Mouse (Mus musculus) C2C12 (cell line): ENCODE results near the gene Tpk1. TPM values are rescaled to one million over a fixed set of nuclear protein-coding genes. Genes with fewer than 3 reads are reported as not detected.

Experiments used
- H3K27me3 ChIP-seq: one replicate; pipeline ENCODE4 v1.6.1; 2011; ENCODE audit not compliant: control insufficient read depth, insufficient read depth, insufficient read length
- H3K36me3 ChIP-seq: one replicate; pipeline ENCODE4 v1.6.1; 2011; ENCODE audit not compliant: control insufficient read depth, insufficient read depth
- H3K4me3 ChIP-seq: one replicate; pipeline ENCODE4 v1.5.1; 2011; ENCODE audit warnings: mild to moderate bottlenecking, control low read depth; ENCODE audit not compliant: poor library complexity, insufficient read depth, severe bottlenecking
- H3K79me2 ChIP-seq: one replicate; pipeline ENCODE4 v1.6.1; 2011; ENCODE audit not compliant: control insufficient read depth, insufficient read depth
- H3K79me3 ChIP-seq: one replicate; pipeline ENCODE4 v1.6.1; 2011; ENCODE audit warnings: low read depth, control low read depth
- H3ac ChIP-seq: one replicate; pipeline ENCODE3; 2011; ENCODE audit warnings: low read depth; ENCODE audit not compliant: control insufficient read depth, insufficient read length
- CEBPB ChIP-seq: IDR thresholded peaks from one replicate; pipeline ENCODE4 v1.6.1; 2011; ENCODE audit warnings: low read depth, mild to moderate bottlenecking, control low read depth, moderate library complexity
- CTCF ChIP-seq: IDR thresholded peaks from one replicate; pipeline ENCODE4 v1.5.1; 2011; ENCODE audit not compliant: control insufficient read depth, insufficient read depth, insufficient read length
- FOSL1 ChIP-seq: IDR thresholded peaks from one replicate; pipeline ENCODE4 v1.8.0; 2011; ENCODE audit warnings: mild to moderate bottlenecking, low read length; ENCODE audit not compliant: poor library complexity, insufficient read depth, severe bottlenecking
- MAX ChIP-seq: IDR thresholded peaks from one replicate; pipeline ENCODE4 v1.6.1; 2011; ENCODE audit warnings: mild to moderate bottlenecking, control low read depth
- MYOD1 ChIP-seq: IDR thresholded peaks from one replicate; pipeline ENCODE4 v1.6.1; 2011; ENCODE audit warnings: low read depth; ENCODE audit not compliant: control insufficient read depth, insufficient read length
- MYOG ChIP-seq: IDR thresholded peaks from one replicate; pipeline ENCODE4 v1.6.1; 2011; ENCODE audit not compliant: control insufficient read depth, insufficient read length; ENCODE audit errors: extremely low read depth
- USF1 ChIP-seq: IDR thresholded peaks from one replicate; pipeline ENCODE4 v1.6.1; 2011; ENCODE audit warnings: low read depth, mild to moderate bottlenecking, control low read depth, moderate library complexity
- polyA plus RNA-seq: library from polyadenylated mRNA; unstranded; fragments of >200 nt; fragmentation: generic; extraction: Trizol; gene quantifications from one replicate; pipeline ENCODE4 v1.2.1, GENCODE M21; 2012; ENCODE audit warnings: missing spikeins

The Tpk1 gene
- polyA plus RNA-seq, 1 experiment = 0.82 TPM

DNA sequence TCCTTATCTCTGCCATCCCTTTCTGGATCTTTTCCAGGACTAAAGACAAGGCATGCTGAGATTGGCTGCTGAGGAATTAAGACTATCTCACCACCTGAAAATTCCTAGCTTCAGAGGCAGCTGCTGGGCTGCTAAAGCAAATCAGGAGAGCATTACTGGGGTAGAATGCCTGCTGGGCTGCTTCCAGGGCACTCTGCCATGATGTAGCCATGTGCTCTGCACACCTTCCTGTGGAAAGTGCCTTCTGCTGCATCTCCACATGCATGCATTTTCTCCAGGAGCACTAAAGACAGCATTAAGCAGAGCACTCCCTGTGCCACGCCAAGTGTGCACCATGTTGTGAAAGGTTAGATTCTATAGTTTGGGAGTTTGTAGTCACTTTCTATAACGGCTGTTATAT is 16.6 kb downstream of the Tpk1 start:
- H3K27me3 ChIP-seq = no peaks in the 10 kb centered on the region
- H3K36me3 ChIP-seq = no peaks in the 10 kb centered on the region
- no peaks in the 10 kb centered on the region for H3K79me3 ChIP-seq
- no peaks in the 10 kb centered on the region for H3K79me2 ChIP-seq
- no peak overlapping the region for H3ac ChIP-seq
- TF ChIP-seq MYOG (no peak), USF1 (no peak), FOSL1 (no peak), CTCF (no peak), CEBPB (no peak), MAX (no peak), MYOD1 (no peak)
- no peak overlapping the region for H3K4me3 ChIP-seq

GRCm38 (mm10) chr6:43645674-43646073 is 20.4 kb downstream of the Tpk1 start:
- Histone ChIP-seq H3K79me2 (no peaks in the 10 kb centered on the region), H3K36me3 (no peaks in the 10 kb centered on the region), H3K4me3 (no peak overlapping the region), H3ac (no peak overlapping the region), H3K79me3 (no peaks in the 10 kb centered on the region), H3K27me3 (no peaks in the 10 kb centered on the region)
- TF ChIP-seq MYOD1 (no peak), CTCF (no peak), USF1 (no peak), MYOG (no peak), FOSL1 (no peak), MAX (no peak), CEBPB (no peak)

- Histone ChIP-seq H3K79me2 (no peaks in the 10 kb centered on the region), H3K4me3 (no peak overlapping the region), H3ac (no peak overlapping the region), H3K79me3 (no peaks in the 10 kb centered on the region), H3K36me3 (no peaks in the 10 kb centered on the region), H3K27me3 (no peaks in the 10 kb centered on the region)
- no peak for TF ChIP-seq USF1
- no peak for TF ChIP-seq MYOD1
- TF ChIP-seq MYOG = no peak
- no peak for TF ChIP-seq CEBPB
- no peak for TF ChIP-seq CTCF
These were observed 21.0 kb downstream of the Tpk1 start for GRCm38 (mm10) chr6:43645105-43645504.

GRCm38 (mm10) chr6:43643718-43644117 is 22.4 kb downstream of the Tpk1 start:
- Histone ChIP-seq H3K4me3 (no peak overlapping the region), H3K79me3 (no peaks in the 10 kb centered on the region), H3K79me2 (no peaks in the 10 kb centered on the region), H3K36me3 (no peaks in the 10 kb centered on the region), H3K27me3 (no peaks in the 10 kb centered on the region), H3ac (no peak overlapping the region)
- TF ChIP-seq FOSL1 = no peak
- TF ChIP-seq MYOG = no peak
- TF ChIP-seq USF1 = no peak
- no peak for TF ChIP-seq CTCF
- no peak for TF ChIP-seq MYOD1
- no peak for TF ChIP-seq CEBPB
- no peak for TF ChIP-seq MAX

GRCm38 (mm10) chr6:43642375-43642774 is 23.7 kb downstream of the Tpk1 start:
- H3K79me3 ChIP-seq = no peaks in the 10 kb centered on the region
- no peaks in the 10 kb centered on the region for H3K79me2 ChIP-seq
- TF ChIP-seq MAX (no peak), FOSL1 (no peak), CEBPB (no peak), CTCF (no peak), USF1 (no peak), MYOG (no peak)
- no peaks in the 10 kb centered on the region for H3K36me3 ChIP-seq
- H3K27me3 ChIP-seq = no peaks in the 10 kb centered on the region
- no peak overlapping the region for H3ac ChIP-seq
- H3K4me3 ChIP-seq = no peak overlapping the region

- TF ChIP-seq MYOD1 = no peak
- no peak for TF ChIP-seq FOSL1
- no peak for TF ChIP-seq MAX
- no peak for TF ChIP-seq USF1
- TF ChIP-seq CTCF = no peak
- TF ChIP-seq CEBPB = no peak
- no peak for TF ChIP-seq MYOG
- H3K4me3 ChIP-seq = no peak overlapping the region
These were observed 25.5 kb downstream of the Tpk1 start for GRCm38 (mm10) chr6:43640621-43641020.

More at GRCm38 (mm10) chr6:43640621-43641020, 25.5 kb downstream of the Tpk1 start:
- H3K36me3 ChIP-seq = no peaks in the 10 kb centered on the region
- H3K79me3 ChIP-seq = no peaks in the 10 kb centered on the region
- no peaks in the 10 kb centered on the region for H3K27me3 ChIP-seq
- no peak overlapping the region for H3ac ChIP-seq
- H3K79me2 ChIP-seq = no peaks in the 10 kb centered on the region
